Mouse (Mus musculus): Measurements from ENCODE around the gene Hip1.

DNA sequence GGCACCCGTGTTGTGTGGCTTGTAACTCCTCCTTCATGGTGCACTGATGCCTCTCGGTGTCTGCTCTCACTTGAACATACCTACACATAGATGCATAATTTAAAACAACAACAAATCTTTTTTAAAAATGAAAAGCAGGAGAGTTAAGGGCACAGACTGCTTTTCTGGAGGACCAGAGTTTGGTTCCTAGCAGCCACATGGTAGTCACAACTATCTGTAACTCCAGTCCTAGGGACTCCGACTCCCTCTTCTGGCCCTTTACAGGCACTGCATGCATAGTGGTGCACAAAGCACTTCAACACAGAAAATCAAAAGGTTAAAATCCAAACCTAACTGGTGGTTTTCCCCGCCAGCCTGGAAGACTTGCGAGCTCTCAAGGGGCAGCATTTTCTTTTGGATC is 171.3 kb downstream of the Hip1 start:
- TF ChIP-seq POLR2A (IDR thresholded peaks at IDR 0.05; ENCODE audit: borderline replicate concordance, control insufficient read depth, low read depth, low read length): no peak
- TF ChIP-seq CTCF (IDR thresholded peaks at IDR 0.05; ENCODE audit: control insufficient read depth, insufficient read depth, low read length): no peak
